Mouse (Mus musculus) myocyte (in vitro differentiated cells): ENCODE data around the gene Aftph. TPM values are rescaled to one million over a fixed set of nuclear protein-coding genes. Genes with fewer than 3 reads are reported as not detected.
"Not testable (repeated sequence)": the region's sequence is repeated elsewhere in the genome, so short reads cannot be mapped to it uniquely, and the experiment has no call there.

ENCODE experiments used
- H3K27me3 ChIP-seq: one replicate; pipeline ENCODE4 v1.6.1; 2011; ENCODE audit not compliant: control insufficient read depth, insufficient read depth, insufficient read length
- H3K36me3 ChIP-seq: one replicate; pipeline ENCODE4 v1.6.1; 2011; ENCODE audit not compliant: control insufficient read depth, insufficient read depth
- H3K4me2 ChIP-seq: one replicate; pipeline ENCODE4 v1.6.1; 2011; ENCODE audit warnings: low read depth, control low read depth
- H3K4me3 ChIP-seq: one replicate; pipeline ENCODE4 v1.5.1; 2011; ENCODE audit warnings: mild to moderate bottlenecking, control low read depth, moderate library complexity
- H3K79me2 ChIP-seq: one replicate; pipeline ENCODE4 v1.6.1; 2011; ENCODE audit not compliant: control insufficient read depth, insufficient read depth
- H3ac ChIP-seq: one replicate; pipeline ENCODE4 v1.6.1; 2011; ENCODE audit not compliant: control insufficient read depth, insufficient read length
- CEBPB ChIP-seq: IDR thresholded peaks from 2 replicates; pipeline ENCODE4 v1.6.1; 2011; ENCODE audit warnings: mild to moderate bottlenecking, moderate library complexity; ENCODE audit not compliant: poor library complexity, insufficient read depth, severe bottlenecking
- E2F4 ChIP-seq: IDR thresholded peaks from one replicate; pipeline ENCODE4 v1.6.1; 2011; ENCODE audit warnings: mild to moderate bottlenecking, control low read depth, moderate library complexity; ENCODE audit not compliant: insufficient read depth
- MAX ChIP-seq: IDR thresholded peaks from one replicate; pipeline ENCODE4 v1.6.1; 2011; ENCODE audit warnings: low read depth, mild to moderate bottlenecking, control low read depth
- MYOD1 ChIP-seq, 3 experiments: IDR thresholded peaks; one replicate each; pipeline ENCODE4 v1.6.1; 2011; ENCODE audit warnings: control low read depth in 2 of 3, low read depth in 2 of 3, mild to moderate bottlenecking in 2 of 3, moderate library complexity in 1 of 3; ENCODE audit not compliant: insufficient read length in 2 of 3, control insufficient read depth in 1 of 3
- MYOG ChIP-seq, 3 experiments: IDR thresholded peaks; one replicate each; pipeline ENCODE4 v1.6.1; 2011; ENCODE audit warnings: control low read depth in 2 of 3, low read depth in 2 of 3, mild to moderate bottlenecking in 2 of 3; ENCODE audit not compliant: insufficient read length in 2 of 3, control insufficient read depth in 1 of 3, insufficient read depth in 1 of 3
- POLR2A ChIP-seq: IDR thresholded peaks from one replicate; pipeline ENCODE4 v1.6.1; 2011; ENCODE audit warnings: low read depth, mild to moderate bottlenecking, control low read depth, moderate library complexity; ENCODE audit not compliant: insufficient read length
- POLR2AphosphoS2 ChIP-seq: IDR thresholded peaks from one replicate; pipeline ENCODE4 v1.6.1; 2011; ENCODE audit warnings: low read depth, control low read depth; ENCODE audit not compliant: insufficient read length
- REST ChIP-seq: IDR thresholded peaks from one replicate; pipeline ENCODE4 v1.6.1; 2011; ENCODE audit warnings: mild to moderate bottlenecking, control low read depth, moderate library complexity; ENCODE audit not compliant: insufficient read depth, insufficient read length
- SRF ChIP-seq: IDR thresholded peaks from one replicate; pipeline ENCODE4 v1.6.1; 2011; ENCODE audit warnings: low read depth; ENCODE audit not compliant: control insufficient read depth, insufficient read length
- TCF12 ChIP-seq: IDR thresholded peaks from one replicate; pipeline ENCODE4 v1.6.1; 2011; ENCODE audit warnings: mild to moderate bottlenecking, control low read depth; ENCODE audit not compliant: poor library complexity, insufficient read depth, severe bottlenecking
- TCF3 ChIP-seq: IDR thresholded peaks from one replicate; pipeline ENCODE4 v1.6.1; 2011; ENCODE audit warnings: low read depth, control low read depth; ENCODE audit not compliant: insufficient read length
- USF1 ChIP-seq: IDR thresholded peaks from one replicate; pipeline ENCODE4 v1.6.1; 2011; ENCODE audit warnings: low read depth, mild to moderate bottlenecking, control low read depth, moderate library complexity
- polyA plus RNA-seq: library from polyadenylated mRNA; unstranded; fragments of >200 nt; fragmentation: generic; extraction: Trizol; gene quantifications from one replicate; pipeline ENCODE4 v1.2.1, GENCODE M21; 2012; ENCODE audit warnings: missing spikeins

Aftph gene
- polyA plus RNA-seq, 1 experiment: 7.6 TPM

GRCm38 (mm10) chr11:20778298-20778697, 36.9 kb upstream of the Aftph start:
- no peak overlapping the region for H3ac ChIP-seq
- no peak for TF ChIP-seq MAX
- no peak for TF ChIP-seq SRF
- no peak for TF ChIP-seq E2F4
- TF ChIP-seq CEBPB: no peak

GRCm38 (mm10) chr11:20776668-20777067, 35.3 kb upstream of the Aftph start:
- Histone ChIP-seq H3ac (no peak overlapping the region), H3K27me3 (no peaks in the 10 kb centered on the region), H3K4me2 (no peak overlapping the region), H3K79me2 (no peaks in the 10 kb centered on the region), H3K4me3 (no peak overlapping the region), H3K36me3 (no peaks in the 10 kb centered on the region)
- TF ChIP-seq TCF12: no peak
- no peak for TF ChIP-seq REST
- TF ChIP-seq MAX: no peak
- TF ChIP-seq POLR2AphosphoS2: no peak
- no peak for TF ChIP-seq MYOD1 (IDR thresholded peaks at IDR 0.05; ENCODE audit: control insufficient read depth in 1 of 3, insufficient read length in 2 of 3, low read depth in 2 of 3)
- no peak for TF ChIP-seq POLR2A
- no peak for TF ChIP-seq CEBPB
- no peak for TF ChIP-seq MYOG (IDR thresholded peaks at IDR 0.05; ENCODE audit: control insufficient read depth in 1 of 3, insufficient read depth in 1 of 3, insufficient read length in 2 of 3, low read depth in 2 of 3)
- no peak for TF ChIP-seq TCF3

More at GRCm38 (mm10) chr11:20778298-20778697, 36.9 kb upstream of the Aftph start:
- Histone ChIP-seq H3K27me3 (no peaks in the 10 kb centered on the region), H3K79me2 (no peaks in the 10 kb centered on the region), H3K36me3 (no peaks in the 10 kb centered on the region), H3K4me3 (no peak overlapping the region), H3K4me2 (no peak overlapping the region)

GRCm38 (mm10) chr11:20772642-20773041, 31.3 kb upstream of the Aftph start:
- TF ChIP-seq TCF12 (no peak), MYOD1 (IDR thresholded peaks at IDR 0.05; ENCODE audit: control insufficient read depth in 1 of 3, insufficient read length in 2 of 3, low read depth in 2 of 3) (no peak), MAX (no peak), E2F4 (no peak), USF1 (no peak), REST (no peak), POLR2A (no peak)
- H3K4me3 ChIP-seq: no peak overlapping the region

GRCm38 (mm10) chr11:20771827-20772226, 30.4 kb upstream of the Aftph start:
- not testable (repeated sequence) for H3K4me2 ChIP-seq, H3K79me2 ChIP-seq, H3K36me3 ChIP-seq, H3K27me3 ChIP-seq, H3ac ChIP-seq, H3K4me3 ChIP-seq

More at GRCm38 (mm10) chr11:20772642-20773041, 31.3 kb upstream of the Aftph start:
- no peak overlapping the region for H3ac ChIP-seq
- H3K36me3 ChIP-seq: no peaks in the 10 kb centered on the region
- H3K27me3 ChIP-seq: no peaks in the 10 kb centered on the region
- H3K4me2 ChIP-seq: no peak overlapping the region
- H3K79me2 ChIP-seq: no peaks in the 10 kb centered on the region

GRCm38 (mm10) chr11:20761984-20762383, 20.6 kb upstream of the Aftph start:
- not testable (repeated sequence) for H3K4me2 ChIP-seq, H3K4me3 ChIP-seq, H3K27me3 ChIP-seq, H3ac ChIP-seq, H3K79me2 ChIP-seq, H3K36me3 ChIP-seq

- no peak overlapping the region for H3K4me2 ChIP-seq
- no peaks in the 10 kb centered on the region for H3K36me3 ChIP-seq
- no peak for TF ChIP-seq E2F4
- TF ChIP-seq POLR2AphosphoS2: no peak
- TF ChIP-seq MAX: no peak
- no peak for TF ChIP-seq MYOD1 (IDR thresholded peaks at IDR 0.05; ENCODE audit: control insufficient read depth in 1 of 3, insufficient read length in 2 of 3, low read depth in 2 of 3)
- no peak for TF ChIP-seq POLR2A
- no peak for TF ChIP-seq SRF
- TF ChIP-seq TCF3: no peak
- no peak for TF ChIP-seq MYOG (IDR thresholded peaks at IDR 0.05; ENCODE audit: control insufficient read depth in 1 of 3, insufficient read depth in 1 of 3, insufficient read length in 2 of 3, low read depth in 2 of 3)
- TF ChIP-seq TCF12: no peak
- TF ChIP-seq REST: no peak
- TF ChIP-seq CEBPB: no peak
- TF ChIP-seq USF1: no peak
- peaks cover 7% of the 10 kb centered on the region for H3K27me3 ChIP-seq
- no peak overlapping the region for H3K4me3 ChIP-seq
- H3ac ChIP-seq: no peak overlapping the region
- H3K79me2 ChIP-seq: no peaks in the 10 kb centered on the region
These were observed 9.2 kb upstream of the Aftph start for GRCm38 (mm10) chr11:20750573-20750972.
